Mouse (Mus musculus) cerebellum, adult 2 months (tissue): ENCODE results near the gene Sec61a1. TPM values are rescaled to one million over a fixed set of nuclear protein-coding genes. Genes with fewer than 3 reads are reported as not detected.
A peak's percentile ranks its signal among the peaks of the same experiment; 100 is the strongest.

Experiments used
- DNase-seq, 2 experiments: peaks; one replicate each; pipeline ENCODE4 v3.0.0; 2021
- H3K27ac ChIP-seq: fragments of 200-500 bp; 2 replicates; pipeline ENCODE4 v1.5.1; 2012; ENCODE audit warnings: low read length, control low read depth, inconsistent platforms; ENCODE audit not compliant: insufficient read depth
- H3K27me3 ChIP-seq: fragments of 200-500 bp; 2 replicates; pipeline ENCODE4 v1.6.1; 2012; ENCODE audit warnings: inconsistent platforms, mild to moderate bottlenecking, low read length, moderate library complexity; ENCODE audit not compliant: control insufficient read depth, insufficient read depth
- H3K4me1 ChIP-seq: fragments of 200-500 bp; 2 replicates; pipeline ENCODE4 v1.6.1; 2011; ENCODE audit warnings: low read length; ENCODE audit not compliant: control insufficient read depth, insufficient read depth
- H3K4me3 ChIP-seq: fragments of 200-500 bp; replicated peaks from 2 replicates; pipeline ENCODE3; 2011; ENCODE audit warnings: mild to moderate bottlenecking, low read depth, low read length, control low read depth; ENCODE audit not compliant: insufficient read depth
- CTCF ChIP-seq: fragments of 200-500 bp; IDR thresholded peaks from 2 replicates; pipeline ENCODE4 v1.5.1; 2011; ENCODE audit warnings: low read depth, mild to moderate bottlenecking, control low read depth, low read length, moderate library complexity, borderline replicate concordance; ENCODE audit not compliant: insufficient read depth
- POLR2A ChIP-seq: fragments of 200-500 bp; IDR thresholded peaks from 2 replicates; pipeline ENCODE4 v1.6.1; 2011; ENCODE audit warnings: low read length, control low read depth, borderline replicate concordance; ENCODE audit not compliant: insufficient read depth
- WGBS: fragments of 180-500 bp; shearing (Covaris S2); methylation state at CpG from one replicate; pipeline ENCODE4 v1.1.7; 2018; 5-methylcytosine and 5-hydroxymethylcytosine counted together
- polyA plus RNA-seq: library from polyadenylated mRNA; depleted of rRNA; stranded (reverse); fragments of >200 nt; gene quantifications from 2 replicates; pipeline ENCODE4 v1.2.3, GENCODE M21; 2012; rRNA removed

Gene Sec61a1
- polyA plus RNA-seq, result 86.8 and 93.3 TPM in 2 replicates

DNA sequence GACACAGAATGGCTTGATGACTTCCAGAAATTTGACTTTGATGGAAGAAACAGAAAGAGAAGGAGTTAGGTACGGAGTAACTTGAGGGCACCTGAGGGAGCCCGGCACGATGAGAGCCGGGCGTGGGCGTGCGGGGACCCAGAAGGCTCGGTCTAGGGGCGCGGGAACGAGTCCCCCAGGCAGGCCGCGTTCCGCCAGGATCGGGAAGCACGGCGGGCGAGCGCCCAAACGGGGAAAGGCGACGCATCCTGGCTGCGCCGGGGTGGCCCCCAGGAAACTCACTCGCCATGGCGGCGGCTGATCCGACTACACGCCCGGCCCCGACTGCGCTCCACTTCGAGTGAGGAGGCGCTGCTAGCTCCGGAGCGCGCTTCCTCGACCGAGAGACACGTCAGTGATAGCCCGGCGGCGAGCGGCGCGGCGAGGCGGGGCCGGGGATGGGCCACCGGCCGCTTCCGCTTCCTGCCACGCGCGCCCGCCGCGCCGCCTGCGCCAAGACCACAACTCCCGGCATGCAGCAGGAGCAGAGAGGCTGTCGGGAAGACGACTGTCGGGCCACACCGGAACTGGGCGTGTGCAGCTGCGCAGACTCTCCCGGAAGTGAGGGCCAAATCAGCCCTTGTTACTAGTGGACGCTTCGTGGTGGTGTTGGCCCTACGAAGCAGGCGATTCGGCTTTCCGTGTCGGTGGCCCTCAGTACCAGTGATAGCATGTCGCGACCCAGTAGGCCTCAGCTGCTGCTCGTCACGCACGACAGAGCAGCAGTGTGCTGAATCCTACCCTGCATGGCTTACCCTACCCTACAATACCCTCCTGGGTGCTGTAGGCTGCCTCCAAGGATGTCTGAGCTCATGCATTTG is at the start of gene Sec61a1:
Sec61a1 (minus strand) TSS at position 502 of the 860 bp plus-strand sequence.
- no peak for TF ChIP-seq CTCF
- TF ChIP-seq POLR2A, result peak; percentile 99
- peak within 1 kb of the TSS; percentile 92 for H3K27ac ChIP-seq
- DNase-seq, result peak; percentile 95 to 98
- peak within 1 kb of the TSS; percentile 92 for H3K4me3 ChIP-seq
- 0 out of 2 replicates have a peak, but pooled peaks cover 3% of the 10 kb centered on the region for H3K4me1 ChIP-seq
- no peaks in the 10 kb centered on the region for H3K27me3 ChIP-seq
- under 1% methylated on average over 80 of the region's 80 CpGs for WGBS

DNA sequence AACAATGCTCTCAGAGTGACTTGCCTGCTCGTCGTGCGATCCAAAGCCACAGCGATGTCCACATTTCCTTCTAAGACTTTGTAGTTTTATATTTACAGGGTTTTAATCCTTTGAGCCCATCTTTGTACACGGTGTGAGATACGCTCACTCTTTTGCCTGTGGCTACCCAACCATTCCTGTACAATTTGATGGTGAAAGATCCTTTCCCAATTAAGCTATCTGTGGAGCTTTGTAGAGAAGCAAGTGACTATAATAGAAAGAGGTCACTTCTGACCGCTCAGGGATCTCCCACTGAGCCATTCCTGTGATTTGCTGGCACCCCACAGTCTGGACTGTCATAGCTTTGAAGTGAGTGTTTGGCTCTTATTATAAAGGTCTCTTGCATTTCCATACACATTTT is 48.0 kb upstream of the Sec61a1 start:
- WGBS, result 55% methylated on average over 7 of the region's 7 CpGs

DNA sequence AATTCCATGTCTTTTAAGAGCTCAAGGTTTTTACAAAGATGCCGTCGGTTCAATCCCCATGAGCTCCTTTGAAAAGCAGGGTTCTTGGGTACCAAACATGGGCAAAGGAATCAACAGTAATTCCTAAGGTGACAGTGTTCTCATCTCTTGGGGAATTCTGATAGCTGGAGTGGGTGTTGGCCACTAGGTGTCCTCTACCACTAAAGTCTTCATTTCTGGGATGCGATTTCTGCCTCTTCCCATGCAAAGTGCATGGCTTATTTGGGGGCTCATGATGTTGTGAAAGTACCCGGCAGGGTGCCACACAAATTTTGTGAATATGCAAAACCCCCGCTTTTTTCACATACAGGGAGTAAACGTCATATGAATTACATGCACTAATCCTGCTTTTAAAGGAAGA is 46.3 kb upstream of the Sec61a1 start:
- DNase-seq, result peak; percentile 60
- Histone ChIP-seq H3K27ac (no peak overlapping the region), H3K27me3 (no peaks in the 10 kb centered on the region), H3K4me1 (peaks cover 4% of the 10 kb centered on the region; the same call in 1 of the 2 replicates), H3K4me3 (no peak overlapping the region)
- 38% methylated on average over 6 of the region's 6 CpGs for WGBS
- TF ChIP-seq POLR2A (no peak), CTCF (peak; percentile 65)

More for the DNA sequence above, 48.0 kb upstream of the Sec61a1 start:
- TF ChIP-seq POLR2A, result no peak
- no peak for TF ChIP-seq CTCF
- Histone ChIP-seq H3K4me1 (peaks cover 3% of the 10 kb centered on the region; the same call in 1 of the 2 replicates), H3K4me3 (no peak overlapping the region), H3K27me3 (no peaks in the 10 kb centered on the region), H3K27ac (no peak overlapping the region)
- peak in 1 of 2 experiments; percentile 49 for DNase-seq

DNA sequence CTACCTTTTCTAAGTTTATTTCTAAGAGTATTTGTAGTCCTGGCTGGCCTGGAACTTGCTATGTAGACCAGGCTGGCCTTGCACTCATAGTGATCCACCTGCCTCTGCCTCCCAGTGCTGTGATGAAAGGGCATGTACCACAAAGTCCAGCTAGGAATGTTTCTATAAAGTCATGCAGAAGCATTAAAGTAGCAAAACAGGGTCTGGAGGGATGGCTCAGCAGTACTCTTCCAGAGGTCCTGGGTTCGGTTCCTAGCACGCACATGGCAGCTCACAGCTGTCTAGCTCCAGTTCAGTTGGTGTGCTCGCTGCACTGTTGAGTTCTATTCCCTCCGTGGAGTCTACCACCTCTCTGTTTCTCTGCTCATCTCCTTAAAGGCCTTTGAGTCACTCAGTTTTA is 41.5 kb upstream of the Sec61a1 start:
- H3K27ac ChIP-seq, result no peak overlapping the region
- no peaks in the 10 kb centered on the region for H3K27me3 ChIP-seq
- H3K4me3 ChIP-seq, result no peak overlapping the region
- no peak for DNase-seq
- WGBS, result 92% methylated on average over 4 of the region's 4 CpGs
- H3K4me1 ChIP-seq, result peaks cover 22% of the 10 kb centered on the region
- TF ChIP-seq CTCF (no peak), POLR2A (no peak)

DNA sequence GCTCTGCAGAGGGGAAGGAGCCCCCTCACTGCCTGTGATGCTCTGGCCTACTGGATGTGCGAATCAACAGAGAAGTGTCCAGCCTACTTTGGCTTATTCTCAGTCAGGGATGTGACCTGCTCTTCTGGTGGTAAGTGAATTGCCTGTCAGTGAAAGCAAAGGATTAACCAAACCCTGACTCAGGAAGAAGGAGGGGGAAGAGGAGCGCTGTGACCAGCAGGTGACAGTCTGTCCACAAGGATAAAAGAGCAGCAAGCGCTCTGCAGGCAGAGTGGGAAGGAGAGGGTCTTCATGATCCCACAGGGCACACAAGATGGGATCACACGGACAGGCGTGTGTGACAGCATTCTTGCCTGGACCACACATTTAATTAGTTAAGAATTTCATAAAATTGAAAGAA is 41.0 kb upstream of the Sec61a1 start:
- Histone ChIP-seq H3K4me1 (peaks cover 22% of the 10 kb centered on the region), H3K27ac (peak overlapping the region; percentile 45), H3K4me3 (no peak overlapping the region), H3K27me3 (no peaks in the 10 kb centered on the region)
- TF ChIP-seq POLR2A (no peak), CTCF (peak; percentile 85)
- peak; percentile 63 to 67 for DNase-seq
- WGBS, result 26% methylated on average over 5 of the region's 5 CpGs

DNA sequence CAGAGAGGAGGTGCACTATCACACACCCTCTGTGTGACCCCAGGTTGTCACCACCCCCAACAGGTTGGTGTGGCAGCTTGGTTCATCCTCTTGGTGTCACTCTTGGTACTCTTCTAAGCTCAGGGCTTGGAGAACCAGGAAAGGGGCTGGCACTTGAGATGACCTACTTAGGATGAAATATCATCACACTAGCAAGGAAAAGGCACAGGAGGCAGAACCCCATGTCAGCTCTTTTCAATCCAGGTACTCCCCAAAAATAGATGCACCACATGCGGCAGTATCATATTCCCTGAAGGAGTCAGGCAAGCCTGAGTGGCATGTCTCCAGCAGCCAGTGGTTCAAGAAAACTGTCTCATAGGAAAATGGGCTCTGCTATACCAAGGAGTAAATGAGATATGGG is 39.4 kb upstream of the Sec61a1 start:
- H3K27me3 ChIP-seq, result no peaks in the 10 kb centered on the region
- H3K4me3 ChIP-seq, result no peak overlapping the region
- peak; percentile 79 to 91 for DNase-seq
- TF ChIP-seq CTCF, result peak; percentile 94
- TF ChIP-seq POLR2A, result peak; percentile 44; the same call in 1 of the 2 replicates
- peak overlapping the region; percentile 71 for H3K27ac ChIP-seq
- H3K4me1 ChIP-seq, result peaks cover 22% of the 10 kb centered on the region
- 12% methylated on average over 1 of the region's 1 CpGs for WGBS

DNA sequence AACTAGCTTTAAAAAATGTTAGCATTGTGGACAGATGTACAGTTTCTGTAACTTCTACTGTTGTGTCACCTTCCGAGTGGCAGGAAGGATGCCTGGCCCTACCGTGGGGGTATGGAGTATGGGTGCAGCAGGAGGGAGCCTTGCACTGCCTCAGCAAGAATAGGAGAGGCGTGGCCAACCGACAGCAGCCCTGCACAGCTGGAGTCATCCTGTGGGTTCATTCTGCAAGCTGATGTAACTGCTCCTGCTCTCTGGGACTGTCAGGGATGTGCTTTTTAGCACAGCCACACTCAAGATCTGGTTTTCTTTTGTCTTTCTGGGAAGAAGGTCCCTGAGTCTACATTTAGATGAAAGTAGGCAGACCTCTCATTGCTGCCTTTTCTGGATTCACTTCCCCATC is 38.8 kb upstream of the Sec61a1 start:
- Histone ChIP-seq H3K4me1 (peaks cover 22% of the 10 kb centered on the region), H3K27ac (no peak overlapping the region), H3K27me3 (no peaks in the 10 kb centered on the region), H3K4me3 (no peak overlapping the region)
- DNase-seq, result no peak
- 35% methylated on average over 4 of the region's 4 CpGs for WGBS
- TF ChIP-seq CTCF (no peak), POLR2A (no peak)

DNA sequence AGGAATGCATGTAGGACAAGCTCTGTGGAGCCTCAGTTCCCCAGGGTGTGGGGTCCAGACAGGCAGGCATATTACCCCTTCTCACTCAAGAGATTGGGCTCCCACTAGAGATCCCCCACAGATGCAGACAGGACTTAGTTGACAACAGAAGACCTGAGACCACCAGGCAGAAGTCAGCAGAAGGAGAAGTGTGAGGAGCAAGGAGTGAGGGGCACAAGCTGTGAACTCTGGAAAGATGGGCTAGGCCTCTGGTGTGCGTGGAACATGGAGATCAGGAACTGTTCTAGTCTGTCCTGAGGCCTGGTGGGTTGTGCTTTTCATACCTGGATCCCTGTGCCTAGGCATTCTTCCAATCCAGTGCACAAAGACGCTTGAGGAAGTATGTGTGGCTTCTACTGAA is 31.2 kb upstream of the Sec61a1 start:
- WGBS, result 89% methylated on average over 2 of the region's 2 CpGs
- TF ChIP-seq POLR2A, result no peak
- TF ChIP-seq CTCF, result no peak
- Histone ChIP-seq H3K4me3 (no peak overlapping the region), H3K27ac (no peak overlapping the region), H3K27me3 (no peaks in the 10 kb centered on the region), H3K4me1 (no peaks in the 10 kb centered on the region)
- no peak for DNase-seq
